8 mouse cellular contexts compared by ENCODE assay signal in genomic region chr2:167659847-167660610, GRCm38 (mm10). TPM values are rescaled to one million over a fixed set of nuclear protein-coding genes. Genes with fewer than 3 reads are reported as not detected.
DNase-seq lines count a peak whose midpoint lies in the region; ATAC-seq and TF ChIP-seq lines count a peak whose summit lies in the region.

No protein-coding gene starts in this region.

- no peaks in the 10 kb centered on the region for H3K36me3 ChIP-seq in embryonic facial prominence, embryonic 11.5 days (replicated peaks; ENCODE audit: control insufficient read depth, insufficient read depth, low read depth, low read length)
- H3K36me3 ChIP-seq in heart, embryonic 10.5 days: peaks cover 8% of the 10 kb centered on the region
- no peaks in the 10 kb centered on the region for H3K36me3 ChIP-seq in kidney, adult 2 months (ENCODE audit: control insufficient read depth, insufficient read depth, low read length)
- H3K36me3 ChIP-seq in liver, embryonic 15.5 days (replicated peaks): 0 out of 2 replicates have a peak, but pooled peaks cover 6% of the 10 kb centered on the region
- H3K36me3 ChIP-seq in neural tube, embryonic 12.5 days: no peaks in the 10 kb centered on the region

- H3K9me3 ChIP-seq in embryonic facial prominence, embryonic 11.5 days (replicated peaks; ENCODE audit: control insufficient read depth, low read length): no peaks in the 10 kb centered on the region
- no peaks in the 10 kb centered on the region for H3K9me3 ChIP-seq in heart, embryonic 10.5 days
- no peaks in the 10 kb centered on the region for H3K9me3 ChIP-seq in liver, embryonic 15.5 days (replicated peaks)
- H3K9me3 ChIP-seq in neural tube, embryonic 12.5 days: no peaks in the 10 kb centered on the region

- peak; percentile 57 to 70 for DNase-seq in urinary bladder, adult 18-20 months (ENCODE audit: low spot score in 2 of 2)
- no peak for DNase-seq in urinary bladder, postnatal 10 days (ENCODE audit: low spot score)
- DNase-seq in embryonic facial prominence, embryonic 11.5 days (ENCODE audit: low spot score): no peak
- DNase-seq in heart, embryonic 10.5 days (ENCODE audit: low spot score): no peak
- DNase-seq in kidney, adult 2 months: peak; percentile 96

- no peak for TF ChIP-seq POLR2A in kidney, adult 2 months (IDR thresholded peaks at IDR 0.05; ENCODE audit: low read depth, low read length)

- peak overlapping the region; percentile 87 for H3K9ac ChIP-seq in embryonic facial prominence, embryonic 11.5 days (replicated peaks; ENCODE audit: low read length)
- H3K9ac ChIP-seq in liver, embryonic 15.5 days: peak overlapping the region; percentile 89
- peak overlapping the region; percentile 83 for H3K9ac ChIP-seq in neural tube, embryonic 12.5 days

- WGBS in embryonic facial prominence, embryonic 11.5 days: 20% methylated on average over 13 of the region's 13 CpGs
- 24% methylated on average over 13 of the region's 13 CpGs for WGBS in heart, embryonic 10.5 days
- 15% methylated on average over 13 of the region's 13 CpGs for WGBS in kidney, adult 2 months
- WGBS in liver, embryonic 15.5 days (ENCODE audit: insufficient replicate concordance): 42% methylated on average over 13 of the region's 13 CpGs
- whole genome bisulfite sequencing in neural tube, embryonic 12.5 days: 23% methylated on average over 13 of the region's 13 CpGs

- peak; percentile 26 for ATAC-seq in embryonic facial prominence, embryonic 11.5 days (replicated peaks; ENCODE audit: insufficient number of reproducible peaks, low FRiP score, low TSS enrichment, low read depth)
- ATAC-seq in liver, embryonic 15.5 days (ENCODE audit: insufficient read depth): no peak
- ATAC-seq in neural tube, embryonic 12.5 days (ENCODE audit: low FRiP score, low read depth): no peak
- ATAC-seq in megakaryocyte progenitor cell, adult 5-6 weeks (replicated peaks; ENCODE audit: poor library complexity): no peak; the same call in 1 of the 2 replicates

- H3K4me3 ChIP-seq in embryonic facial prominence, embryonic 11.5 days (ENCODE audit: low read depth, low read length): peak overlapping the region; percentile 84
- peak overlapping the region; percentile 84 for H3K4me3 ChIP-seq in heart, embryonic 10.5 days
- H3K4me3 ChIP-seq in kidney, adult 2 months (ENCODE audit: insufficient read depth, low read depth, low read length): peak overlapping the region; percentile 83
- H3K4me3 ChIP-seq in liver, embryonic 15.5 days (replicated peaks): peak overlapping the region; percentile 88
- peak overlapping the region; percentile 85 for H3K4me3 ChIP-seq in neural tube, embryonic 12.5 days

- peaks cover 5% of the 10 kb centered on the region for H3K4me1 ChIP-seq in embryonic facial prominence, embryonic 11.5 days (ENCODE audit: control insufficient read depth, insufficient read depth, low read length)
- peaks cover 50% of the 10 kb centered on the region for H3K4me1 ChIP-seq in heart, embryonic 10.5 days
- peaks cover 36% of the 10 kb centered on the region for H3K4me1 ChIP-seq in kidney, adult 2 months (ENCODE audit: control insufficient read depth, insufficient read depth, low read length)
- peaks cover 59% of the 10 kb centered on the region for H3K4me1 ChIP-seq in liver, embryonic 15.5 days (replicated peaks)
- H3K4me1 ChIP-seq in neural tube, embryonic 12.5 days: peaks cover 33% of the 10 kb centered on the region

- TF ChIP-seq CTCF in kidney, adult 2 months (conservative IDR thresholded peaks at IDR 0.05; ENCODE audit: insufficient read depth, insufficient read length, low read depth, low read length): no peak

- H3K4me2 ChIP-seq in embryonic facial prominence, embryonic 11.5 days (ENCODE audit: low read depth, low read length): peak overlapping the region; percentile 93
- peak overlapping the region; percentile 89 for H3K4me2 ChIP-seq in liver, embryonic 15.5 days
- peak overlapping the region; percentile 94 for H3K4me2 ChIP-seq in neural tube, embryonic 12.5 days (replicated peaks)

- no peaks in the 10 kb centered on the region for H3K27me3 ChIP-seq in embryonic facial prominence, embryonic 11.5 days (ENCODE audit: control insufficient read depth, insufficient read depth, low read length)
- H3K27me3 ChIP-seq in heart, embryonic 10.5 days (ENCODE audit: insufficient read depth, poor library complexity, severe bottlenecking): peaks cover 6% of the 10 kb centered on the region; the same call in 1 of the 2 replicates
- H3K27me3 ChIP-seq in kidney, adult 2 months (replicated peaks; ENCODE audit: control insufficient read depth, insufficient read depth, low read length): no peaks in the 10 kb centered on the region
- H3K27me3 ChIP-seq in liver, embryonic 15.5 days: peaks cover 19% of the 10 kb centered on the region
- H3K27me3 ChIP-seq in neural tube, embryonic 12.5 days (replicated peaks): peaks cover 6% of the 10 kb centered on the region; the same call in 1 of the 2 replicates

- 0 out of 2 replicates have a peak overlapping the region, but pooled peaks have one; percentile 21 for H3K27ac ChIP-seq in embryonic facial prominence, embryonic 11.5 days (replicated peaks; ENCODE audit: low read depth, low read length)
- H3K27ac ChIP-seq in heart, embryonic 10.5 days: peak overlapping the region; percentile 91; the same call in 1 of the 2 replicates
- peak overlapping the region; percentile 86 for H3K27ac ChIP-seq in kidney, adult 2 months (ENCODE audit: insufficient read depth, low read depth, low read length)
- H3K27ac ChIP-seq in liver, embryonic 15.5 days (replicated peaks): 0 out of 2 replicates have a peak overlapping the region, but pooled peaks have one; percentile 82
- H3K27ac ChIP-seq in neural tube, embryonic 12.5 days: peak overlapping the region; percentile 18; the same call in 1 of the 2 replicates

RNA-seq across cellular contexts. Expression of gene Gm20431, which starts 1.3 kb away (rescaled TPM):
- polyA plus RNA-seq in embryonic facial prominence, embryonic 11.5 days (2014; fragmentation: Nextera tagmentation; extraction: Ambion mirVana): 5.2 and 5.6 TPM in 2 replicates
- 0.36 and 3.9 TPM in 2 replicates for polyA plus RNA-seq in heart, embryonic 10.5 days (2016; fragmentation: Nextera tagmentation; extraction: Ambion mirVana)
- polyA plus RNA-seq in kidney, adult 2 months (2012; rRNA removed): 30.7 and 31.8 TPM in 2 replicates
- 0.63 TPM in 1 of 2 replicates, not detected in the other for polyA plus RNA-seq in liver, embryonic 15.5 days (2015; fragmentation: Nextera tagmentation; extraction: Ambion mirVana)
- 11.7 and 12.8 TPM in 2 replicates for polyA plus RNA-seq in neural tube, embryonic 12.5 days (2016; fragmentation: Nextera tagmentation; extraction: Ambion mirVana)
- total RNA-seq in megakaryocyte progenitor cell, adult 5-6 weeks (2015): 3.7 TPM in 1 of 2 replicates, not detected in the other
- total RNA-seq in megakaryocyte progenitor cell, adult 5-6 weeks (2017): not detected in 2 replicates

RNA-seq across cellular contexts. Expression of gene Ube2v1, which starts 28.1 kb away (rescaled TPM):
- 223 and 235 TPM in 2 replicates for polyA plus RNA-seq in embryonic facial prominence, embryonic 11.5 days (2014; fragmentation: Nextera tagmentation; extraction: Ambion mirVana)
- polyA plus RNA-seq in heart, embryonic 10.5 days (2016; fragmentation: Nextera tagmentation; extraction: Ambion mirVana): 312 and 332 TPM in 2 replicates
- 108 and 114 TPM in 2 replicates for polyA plus RNA-seq in kidney, adult 2 months (2012; rRNA removed)
- 187 and 195 TPM in 2 replicates for polyA plus RNA-seq in liver, embryonic 15.5 days (2015; fragmentation: Nextera tagmentation; extraction: Ambion mirVana)
- 315 and 326 TPM in 2 replicates for polyA plus RNA-seq in neural tube, embryonic 12.5 days (2016; fragmentation: Nextera tagmentation; extraction: Ambion mirVana)
- total RNA-seq in megakaryocyte progenitor cell, adult 5-6 weeks (2015): 102 and 116 TPM in 2 replicates
- 51.7 and 56.5 TPM in 2 replicates for total RNA-seq in megakaryocyte progenitor cell, adult 5-6 weeks (2017)

RNA-seq across cellular contexts. Expression of gene Cebpb, which starts 28.7 kb away (rescaled TPM):
- 3.1 and 4.4 TPM in 2 replicates for polyA plus RNA-seq in embryonic facial prominence, embryonic 11.5 days (2014; fragmentation: Nextera tagmentation; extraction: Ambion mirVana)
- 4.2 TPM in 2 replicates for polyA plus RNA-seq in heart, embryonic 10.5 days (2016; fragmentation: Nextera tagmentation; extraction: Ambion mirVana)
- 45.3 and 70.3 TPM in 2 replicates for polyA plus RNA-seq in kidney, adult 2 months (2012; rRNA removed)
- polyA plus RNA-seq in liver, embryonic 15.5 days (2015; fragmentation: Nextera tagmentation; extraction: Ambion mirVana): 13.0 and 14.0 TPM in 2 replicates
- 3.4 and 3.6 TPM in 2 replicates for polyA plus RNA-seq in neural tube, embryonic 12.5 days (2016; fragmentation: Nextera tagmentation; extraction: Ambion mirVana)
- total RNA-seq in megakaryocyte progenitor cell, adult 5-6 weeks (2015): 19.6 and 22.4 TPM in 2 replicates
- 15.6 and 16.3 TPM in 2 replicates for total RNA-seq in megakaryocyte progenitor cell, adult 5-6 weeks (2017)

RNA-seq across cellular contexts. Expression of gene Tmem189, which starts 29.6 kb away (rescaled TPM):
- 31.9 and 34.1 TPM in 2 replicates for polyA plus RNA-seq in embryonic facial prominence, embryonic 11.5 days (2014; fragmentation: Nextera tagmentation; extraction: Ambion mirVana)
- 47.7 and 53.8 TPM in 2 replicates for polyA plus RNA-seq in heart, embryonic 10.5 days (2016; fragmentation: Nextera tagmentation; extraction: Ambion mirVana)
- polyA plus RNA-seq in kidney, adult 2 months (2012; rRNA removed): 288 and 414 TPM in 2 replicates
- 17.4 and 18.2 TPM in 2 replicates for polyA plus RNA-seq in liver, embryonic 15.5 days (2015; fragmentation: Nextera tagmentation; extraction: Ambion mirVana)
- polyA plus RNA-seq in neural tube, embryonic 12.5 days (2016; fragmentation: Nextera tagmentation; extraction: Ambion mirVana): 42.0 and 45.2 TPM in 2 replicates
- total RNA-seq in megakaryocyte progenitor cell, adult 5-6 weeks (2015): 15.5 and 18.0 TPM in 2 replicates
- total RNA-seq in megakaryocyte progenitor cell, adult 5-6 weeks (2017): 18.4 and 20.0 TPM in 2 replicates

Comparison
In these comparisons a context has a peak if more than half of its experiments do, and no peak if none do; other contexts are left out.
1. DNase-seq: peak in urinary bladder, adult 18-20 months (2 of 2) and kidney, adult 2 months (single experiment); none in urinary bladder, postnatal 10 days (single experiment), embryonic facial prominence, embryonic 11.5 days (single experiment) and heart, embryonic 10.5 days (single experiment).
2. H3K27ac ChIP-seq: peak in every context shown above with its lines; median percentile 91 in heart, embryonic 10.5 days; 86 in kidney, adult 2 months; 82 in liver, embryonic 15.5 days; 21 in embryonic facial prominence, embryonic 11.5 days; 18 in neural tube, embryonic 12.5 days.
3. Peak in every context shown above with its lines, with median percentiles within 50 percentile points of each other: H3K4me2 ChIP-seq, H3K4me3 ChIP-seq and H3K9ac ChIP-seq.